Mouse (Mus musculus) hindbrain, embryonic 11.5 days (tissue): ENCODE measurements around the gene Olfr159. TPM values are rescaled to one million over a fixed set of nuclear protein-coding genes. Genes with fewer than 3 reads are reported as not detected.

Experiments
- ATAC-seq: fragments of 200-750 bp; cut with Nextera tagmentation; 2 replicates; pipeline ENCODE4 v1.8.0; 2017; ENCODE audit warnings: mild to moderate bottlenecking, moderate TSS enrichment, moderate library complexity; ENCODE audit not compliant: low FRiP score
- DNase-seq: peaks from one replicate; pipeline ENCODE4 v3.0.0-alpha.2; 2015; ENCODE audit warnings: low spot score
- H3K27ac ChIP-seq: fragments of 300-500 bp; sonication (generic); 2 replicates; pipeline ENCODE4 v1.5.1; 2014; ENCODE audit warnings: mild to moderate bottlenecking, low read depth, low read length
- H3K27me3 ChIP-seq: fragments of 300-500 bp; sonication (generic); 2 replicates; pipeline ENCODE4 v1.6.1; 2014; ENCODE audit warnings: mild to moderate bottlenecking, low read length, moderate library complexity, mixed read lengths; ENCODE audit not compliant: control insufficient read depth, insufficient read depth
- H3K36me3 ChIP-seq: fragments of 300-500 bp; sonication (generic); 2 replicates; pipeline ENCODE4 v1.6.1; 2014; ENCODE audit warnings: mild to moderate bottlenecking, low read length, moderate library complexity, mixed read lengths; ENCODE audit not compliant: control insufficient read depth, insufficient read depth
- H3K4me1 ChIP-seq: fragments of 300-500 bp; sonication (generic); replicated peaks from 2 replicates; pipeline ENCODE4 v1.6.1; 2014; ENCODE audit warnings: low read length, mixed read lengths; ENCODE audit not compliant: control insufficient read depth, insufficient read depth
- H3K4me2 ChIP-seq: fragments of 300-500 bp; sonication (generic); replicated peaks from 2 replicates; pipeline ENCODE4 v1.6.1; 2014; ENCODE audit warnings: mild to moderate bottlenecking, low read depth, low read length
- H3K4me3 ChIP-seq: fragments of 300-500 bp; sonication (generic); 2 replicates; pipeline ENCODE4 v1.5.1; 2014; ENCODE audit warnings: low read depth, low read length
- H3K9ac ChIP-seq: fragments of 300-500 bp; sonication (generic); 2 replicates; pipeline ENCODE4 v1.6.1; 2014; ENCODE audit warnings: low read depth, low read length
- H3K9me3 ChIP-seq: fragments of 300-500 bp; sonication (generic); 2 replicates; pipeline ENCODE4 v1.6.1; 2016; ENCODE audit warnings: low read length; ENCODE audit not compliant: control insufficient read depth
- WGBS: fragments of 180-500 bp; shearing (Covaris S2); extraction: QIAGEN DNeasy Blood & Tissue Kit; methylation state at CpG from one replicate; pipeline ENCODE4 v1.1.7; 2014; 5-methylcytosine and 5-hydroxymethylcytosine counted together
- polyA plus RNA-seq: library from polyadenylated mRNA; unstranded; fragments of >200 nt; fragmentation: Nextera tagmentation; extraction: Ambion mirVana; gene quantifications from 2 replicates; pipeline ENCODE4 v1.2.1, GENCODE M21; 2014

The Olfr159 gene
- polyA plus RNA-seq, 1 experiment from 2014 or later = not detected

- 58% methylated on average over 6 of the region's 6 CpGs for WGBS
- no peaks in the 10 kb centered on the region for H3K9me3 ChIP-seq
- no peak overlapping the region for H3K4me3 ChIP-seq
- H3K36me3 ChIP-seq = no peaks in the 10 kb centered on the region
- H3K27me3 ChIP-seq = no peaks in the 10 kb centered on the region
- H3K27ac ChIP-seq = no peak overlapping the region
- no peaks in the 10 kb centered on the region for H3K4me1 ChIP-seq
- no peak overlapping the region for H3K9ac ChIP-seq
- ATAC-seq (no peak), DNase-seq (no peak)
- no peak overlapping the region for H3K4me2 ChIP-seq
These were observed 33.7 kb downstream of the Olfr159 start for GRCm38 (mm10) chr4:43737144-43737543.

GRCm38 (mm10) chr4:43733186-43733585, 37.6 kb downstream of the Olfr159 start:
- Histone ChIP-seq H3K4me2 (no peak overlapping the region), H3K9ac (no peak overlapping the region), H3K27me3 (no peaks in the 10 kb centered on the region), H3K36me3 (no peaks in the 10 kb centered on the region), H3K4me3 (no peak overlapping the region), H3K4me1 (no peaks in the 10 kb centered on the region), H3K27ac (no peak overlapping the region), H3K9me3 (no peaks in the 10 kb centered on the region)
- 86% methylated on average over 5 of the region's 5 CpGs for whole genome bisulfite sequencing
- no peak for DNase-seq
- ATAC-seq = no peak

- Histone ChIP-seq H3K9ac (no peak overlapping the region), H3K4me1 (no peaks in the 10 kb centered on the region)
- WGBS = 35% methylated on average over 1 of the region's 1 CpGs
These were observed 38.6 kb downstream of the Olfr159 start for GRCm38 (mm10) chr4:43732171-43732570.

GRCm38 (mm10) chr4:43730750-43731297, 40.0 kb downstream of the Olfr159 start:
- H3K9ac ChIP-seq = no peak overlapping the region
- 64% methylated on average over 21 of the region's 21 CpGs for WGBS
- H3K27me3 ChIP-seq = no peaks in the 10 kb centered on the region
- no peaks in the 10 kb centered on the region for H3K36me3 ChIP-seq
- no peak overlapping the region for H3K27ac ChIP-seq
- H3K9me3 ChIP-seq = no peaks in the 10 kb centered on the region
- H3K4me1 ChIP-seq = no peaks in the 10 kb centered on the region
- no peak for DNase-seq
- no peak overlapping the region for H3K4me2 ChIP-seq
- no peak overlapping the region for H3K4me3 ChIP-seq
- no peak for ATAC-seq

More at GRCm38 (mm10) chr4:43732171-43732570, 38.6 kb downstream of the Olfr159 start:
- Histone ChIP-seq H3K9me3 (no peaks in the 10 kb centered on the region), H3K27ac (no peak overlapping the region), H3K4me2 (no peak overlapping the region), H3K4me3 (no peak overlapping the region), H3K27me3 (no peaks in the 10 kb centered on the region), H3K36me3 (no peaks in the 10 kb centered on the region)
- ATAC-seq = no peak
- no peak for DNase-seq

- H3K9me3 ChIP-seq = no peaks in the 10 kb centered on the region
- H3K27ac ChIP-seq = no peak within 1 kb of the TSS
- H3K4me1 ChIP-seq = no peaks in the 10 kb centered on the region
- ATAC-seq (no peak), DNase-seq (no peak)
- no peak within 1 kb of the TSS for H3K9ac ChIP-seq
- H3K4me3 ChIP-seq = no peak within 1 kb of the TSS
- WGBS = 67% methylated on average over 14 of the region's 14 CpGs
- no peak within 1 kb of the TSS for H3K4me2 ChIP-seq
- H3K27me3 ChIP-seq = no peaks in the 10 kb centered on the region
- H3K36me3 ChIP-seq = no peaks in the 10 kb centered on the region
These were observed 40.8 kb downstream of the Olfr159 start, which contains the start of gene Spaar for GRCm38 (mm10) chr4:43729794-43730550. Spaar (plus strand) TSS chr4:43730034.

- Histone ChIP-seq H3K27ac (no peak overlapping the region), H3K4me3 (no peak overlapping the region), H3K4me1 (no peaks in the 10 kb centered on the region), H3K9me3 (no peaks in the 10 kb centered on the region), H3K36me3 (no peaks in the 10 kb centered on the region), H3K27me3 (no peaks in the 10 kb centered on the region), H3K9ac (no peak overlapping the region), H3K4me2 (no peak overlapping the region)
- 89% methylated on average over 3 of the region's 3 CpGs for WGBS
- ATAC-seq (no peak), DNase-seq (no peak)
These were observed 41.7 kb downstream of the Olfr159 start for GRCm38 (mm10) chr4:43729126-43729525.

GRCm38 (mm10) chr4:43728576-43728954, 42.2 kb downstream of the Olfr159 start:
- 61% methylated on average over 5 of the region's 5 CpGs for WGBS
- no peaks in the 10 kb centered on the region for H3K4me1 ChIP-seq
- no peaks in the 10 kb centered on the region for H3K27me3 ChIP-seq
- H3K9ac ChIP-seq = no peak overlapping the region
- DNase-seq (no peak), ATAC-seq (no peak)
- H3K4me3 ChIP-seq = no peak overlapping the region
- no peak overlapping the region for H3K27ac ChIP-seq
- H3K36me3 ChIP-seq = no peaks in the 10 kb centered on the region
- no peaks in the 10 kb centered on the region for H3K9me3 ChIP-seq
- no peak overlapping the region for H3K4me2 ChIP-seq

- DNase-seq (no peak), ATAC-seq (no peak)
- no peak overlapping the region for H3K4me2 ChIP-seq
- no peaks in the 10 kb centered on the region for H3K36me3 ChIP-seq
- no peak overlapping the region for H3K4me3 ChIP-seq
- H3K9me3 ChIP-seq = no peaks in the 10 kb centered on the region
- no peak overlapping the region for H3K27ac ChIP-seq
- WGBS = 77% methylated on average over 7 of the region's 7 CpGs
- no peaks in the 10 kb centered on the region for H3K27me3 ChIP-seq
- H3K9ac ChIP-seq = no peak overlapping the region
- no peaks in the 10 kb centered on the region for H3K4me1 ChIP-seq
These were observed 42.9 kb downstream of the Olfr159 start for GRCm38 (mm10) chr4:43727718-43728575.
